Mouse (Mus musculus): ENCODE measurements at regions not wholly inside any gene's neighbourhood (a gene's known extent, or its start where the extent isn't known, plus 50 kb on each side); places are given as distances from the start of the nearest gene placed in this dataset.
A peak's percentile ranks its signal among the peaks of the same experiment; 100 is the strongest.

- 98% methylated on average over 2 of the region's 2 CpGs for WGBS
Measured at GRCm38 (mm10) chr9:72204357-72204905, 70.2 kb upstream of the Zfp280d start.

DNA sequence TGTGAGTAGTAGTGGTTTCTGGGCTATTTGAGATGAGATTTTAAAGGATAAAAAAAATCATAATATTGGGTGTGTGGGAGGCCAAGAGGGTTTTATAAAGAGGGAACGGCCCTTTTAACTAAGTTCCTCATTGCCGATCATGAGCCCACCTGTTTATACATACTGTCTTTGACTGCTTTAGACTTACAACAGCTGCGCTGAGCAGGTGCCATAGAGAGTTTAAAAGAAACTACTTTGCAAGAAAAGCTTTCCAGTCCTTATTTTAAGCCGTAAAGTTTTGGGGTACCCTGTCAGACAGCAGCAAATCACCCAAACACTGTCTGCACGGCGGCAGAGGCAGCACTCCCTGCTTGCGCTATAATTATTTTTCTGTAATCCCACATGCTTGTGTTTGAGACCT lies 68.8 kb upstream of the Zfp280d start:
- H3K4me1 ChIP-seq (ENCODE audit: control insufficient read depth, insufficient read depth, low read length) = peaks cover 2% of the 10 kb centered on the region
- no peak for DNase-seq (ENCODE audit: extremely low read depth, low read depth, low spot score)
- H3K27me3 ChIP-seq (ENCODE audit: control insufficient read depth, insufficient read depth, low read length) = no peaks in the 10 kb centered on the region
- H3K36me3 ChIP-seq (ENCODE audit: control insufficient read depth, insufficient read depth, low read length) = no peaks in the 10 kb centered on the region
- no peak overlapping the region for H3K27ac ChIP-seq (replicated peaks; ENCODE audit: insufficient read depth, low read depth, low read length)
- TF ChIP-seq CTCF (IDR thresholded peaks at IDR 0.05; ENCODE audit: low read depth, low read length) = no peak
- TF ChIP-seq POLR2A (IDR thresholded peaks at IDR 0.05; ENCODE audit: extremely low read depth, insufficient read depth, low read length) = no peak
- no peaks in the 10 kb centered on the region for H3K79me2 ChIP-seq (ENCODE audit: control insufficient read depth, insufficient read depth, low read length)
- 92% methylated on average over 7 of the region's 7 CpGs for WGBS
- H3K9ac ChIP-seq (ENCODE audit: low read depth, low read length) = no peak overlapping the region
- no peak overlapping the region for H3K4me3 ChIP-seq (ENCODE audit: insufficient read depth, low read depth, low read length)

More at GRCm38 (mm10) chr9:72204357-72204905, 70.2 kb upstream of the Zfp280d start:
- TF ChIP-seq CTCF (IDR thresholded peaks at IDR 0.05; ENCODE audit: low read depth, low read length) (no peak), POLR2A (IDR thresholded peaks at IDR 0.05; ENCODE audit: extremely low read depth, insufficient read depth, low read length) (no peak)
- no peak overlapping the region for H3K4me3 ChIP-seq (ENCODE audit: insufficient read depth, low read depth, low read length)
- no peaks in the 10 kb centered on the region for H3K79me2 ChIP-seq (ENCODE audit: control insufficient read depth, insufficient read depth, low read length)
- no peak overlapping the region for H3K9ac ChIP-seq (ENCODE audit: low read depth, low read length)
- no peak for DNase-seq (ENCODE audit: extremely low read depth, low read depth, low spot score)
- peaks cover 2% of the 10 kb centered on the region for H3K4me1 ChIP-seq (ENCODE audit: control insufficient read depth, insufficient read depth, low read length)
- H3K27me3 ChIP-seq (ENCODE audit: control insufficient read depth, insufficient read depth, low read length) = no peaks in the 10 kb centered on the region
- H3K36me3 ChIP-seq (ENCODE audit: control insufficient read depth, insufficient read depth, low read length) = no peaks in the 10 kb centered on the region
- H3K27ac ChIP-seq (replicated peaks; ENCODE audit: insufficient read depth, low read depth, low read length) = no peak overlapping the region

GRCm38 (mm10) chr9:72206911-72207310 lies 67.7 kb upstream of the Zfp280d start:
- no peak overlapping the region for H3K27ac ChIP-seq (replicated peaks; ENCODE audit: insufficient read depth, low read depth, low read length)
- no peak overlapping the region for H3K9ac ChIP-seq (ENCODE audit: low read depth, low read length)
- DNase-seq (ENCODE audit: extremely low read depth, low read depth, low spot score) = peak; percentile 52
- no peaks in the 10 kb centered on the region for H3K36me3 ChIP-seq (ENCODE audit: control insufficient read depth, insufficient read depth, low read length)
- peaks cover 2% of the 10 kb centered on the region for H3K4me1 ChIP-seq (ENCODE audit: control insufficient read depth, insufficient read depth, low read length)
- 20% methylated on average over 2 of the region's 2 CpGs for WGBS
- no peaks in the 10 kb centered on the region for H3K79me2 ChIP-seq (ENCODE audit: control insufficient read depth, insufficient read depth, low read length)
- H3K4me3 ChIP-seq (ENCODE audit: insufficient read depth, low read depth, low read length) = no peak overlapping the region
- H3K27me3 ChIP-seq (ENCODE audit: control insufficient read depth, insufficient read depth, low read length) = no peaks in the 10 kb centered on the region
- TF ChIP-seq POLR2A (IDR thresholded peaks at IDR 0.05; ENCODE audit: extremely low read depth, insufficient read depth, low read length) (no peak), CTCF (IDR thresholded peaks at IDR 0.05; ENCODE audit: low read depth, low read length) (no peak)

DNA sequence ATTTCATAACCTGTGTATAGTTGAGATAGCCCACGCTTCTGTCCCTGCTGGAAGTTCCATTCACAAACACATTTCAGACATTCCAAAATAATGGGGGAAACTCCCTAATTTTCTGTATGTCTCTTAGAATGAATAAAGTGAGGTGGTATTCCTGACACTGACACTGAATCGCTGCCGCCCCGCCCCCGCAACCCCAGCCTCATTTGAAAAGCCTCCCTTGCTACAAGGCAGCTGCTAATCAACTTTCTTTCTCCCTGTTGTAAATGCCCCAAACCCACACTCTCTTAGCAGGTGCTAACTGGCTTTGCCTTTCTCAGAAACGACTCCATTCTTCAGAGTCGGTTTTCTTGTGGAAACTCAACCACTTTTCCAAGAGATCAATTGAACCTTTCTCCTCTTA lies 66.4 kb upstream of the Zfp280d start:
- no peaks in the 10 kb centered on the region for H3K79me2 ChIP-seq (ENCODE audit: control insufficient read depth, insufficient read depth, low read length)
- no peak for DNase-seq (ENCODE audit: extremely low read depth, low read depth, low spot score)
- WGBS = 73% methylated on average over 7 of the region's 7 CpGs
- no peak overlapping the region for H3K9ac ChIP-seq (ENCODE audit: low read depth, low read length)
- H3K36me3 ChIP-seq (ENCODE audit: control insufficient read depth, insufficient read depth, low read length) = no peaks in the 10 kb centered on the region
- no peak overlapping the region for H3K4me3 ChIP-seq (ENCODE audit: insufficient read depth, low read depth, low read length)
- peaks cover 2% of the 10 kb centered on the region for H3K4me1 ChIP-seq (ENCODE audit: control insufficient read depth, insufficient read depth, low read length)
- H3K27ac ChIP-seq (replicated peaks; ENCODE audit: insufficient read depth, low read depth, low read length) = no peak overlapping the region
- no peaks in the 10 kb centered on the region for H3K27me3 ChIP-seq (ENCODE audit: control insufficient read depth, insufficient read depth, low read length)
- no peak for TF ChIP-seq POLR2A (IDR thresholded peaks at IDR 0.05; ENCODE audit: extremely low read depth, insufficient read depth, low read length)
- no peak for TF ChIP-seq CTCF (IDR thresholded peaks at IDR 0.05; ENCODE audit: low read depth, low read length)

GRCm38 (mm10) chr9:72217296-72218028 lies 57.2 kb upstream of the Zfp280d start:
- 85% methylated on average over 11 of the region's 11 CpGs for WGBS
- no peak overlapping the region for H3K27ac ChIP-seq (replicated peaks; ENCODE audit: insufficient read depth, low read depth, low read length)
- H3K36me3 ChIP-seq (ENCODE audit: control insufficient read depth, insufficient read depth, low read length) = no peaks in the 10 kb centered on the region
- H3K79me2 ChIP-seq (ENCODE audit: control insufficient read depth, insufficient read depth, low read length) = no peaks in the 10 kb centered on the region
- no peak for DNase-seq (ENCODE audit: extremely low read depth, low read depth, low spot score)
- TF ChIP-seq CTCF (IDR thresholded peaks at IDR 0.05; ENCODE audit: low read depth, low read length) (no peak), POLR2A (IDR thresholded peaks at IDR 0.05; ENCODE audit: extremely low read depth, insufficient read depth, low read length) (no peak)
- H3K27me3 ChIP-seq (ENCODE audit: control insufficient read depth, insufficient read depth, low read length) = no peaks in the 10 kb centered on the region
- H3K9ac ChIP-seq (ENCODE audit: low read depth, low read length) = no peak overlapping the region
- no peaks in the 10 kb centered on the region for H3K4me1 ChIP-seq (ENCODE audit: control insufficient read depth, insufficient read depth, low read length)
- no peak overlapping the region for H3K4me3 ChIP-seq (ENCODE audit: insufficient read depth, low read depth, low read length)

GRCm38 (mm10) chr9:72218736-72219135 lies 55.9 kb upstream of the Zfp280d start:
- Histone ChIP-seq H3K9ac (ENCODE audit: low read depth, low read length) (no peak overlapping the region), H3K4me1 (ENCODE audit: control insufficient read depth, insufficient read depth, low read length) (no peaks in the 10 kb centered on the region), H3K27me3 (ENCODE audit: control insufficient read depth, insufficient read depth, low read length) (no peaks in the 10 kb centered on the region), H3K36me3 (ENCODE audit: control insufficient read depth, insufficient read depth, low read length) (no peaks in the 10 kb centered on the region), H3K27ac (replicated peaks; ENCODE audit: insufficient read depth, low read depth, low read length) (no peak overlapping the region), H3K4me3 (ENCODE audit: insufficient read depth, low read depth, low read length) (no peak overlapping the region), H3K79me2 (ENCODE audit: control insufficient read depth, insufficient read depth, low read length) (no peaks in the 10 kb centered on the region)
- WGBS = 74% methylated on average over 7 of the region's 7 CpGs
- DNase-seq (ENCODE audit: extremely low read depth, low read depth, low spot score) = no peak
- TF ChIP-seq POLR2A (IDR thresholded peaks at IDR 0.05; ENCODE audit: extremely low read depth, insufficient read depth, low read length) (no peak), CTCF (IDR thresholded peaks at IDR 0.05; ENCODE audit: low read depth, low read length) (no peak)

Data from liver, adult 2 months (tissue).